ENCODE assay signal across 25 mouse cellular contexts in the genomic region with DNA sequence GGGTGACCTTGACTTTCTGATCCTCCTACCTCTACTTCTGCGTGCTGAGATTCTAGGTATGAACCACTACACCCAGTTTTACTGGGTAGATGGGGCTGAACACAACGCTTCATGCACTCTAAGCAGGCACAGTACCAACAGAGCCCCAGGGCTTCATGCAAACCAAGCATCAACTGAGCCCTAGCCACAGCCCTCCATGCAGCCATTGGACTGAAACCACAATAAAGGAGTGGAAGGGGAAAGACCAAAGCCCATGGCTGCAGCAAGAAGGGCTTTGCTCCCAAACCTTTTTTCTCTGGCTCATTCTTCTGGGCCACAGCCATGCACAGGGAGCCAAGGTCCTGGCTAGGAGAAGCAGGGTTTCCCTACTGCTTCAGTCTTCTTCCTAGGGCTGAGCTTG. TPM values are rescaled to one million over a fixed set of nuclear protein-coding genes. Genes with fewer than 3 reads are reported as not detected.
"Had no signal": no experiment of that assay in that cellular context is flagged by ENCODE, and none has a peak within 500 bp of the region (broad histone marks: within the 10 kb centered on the region; RNA-seq: fewer than 3 reads in every experiment).

No protein-coding gene starts in this region.

- H3K27ac ChIP-seq: lung, embryonic 15.5 days; macrophage; midbrain, embryonic 10.5 days; midbrain, embryonic 12.5 days; neural tube, embryonic 13.5 days; neural tube, embryonic 15.5 days had no signal

- H3K4me3 ChIP-seq: lung, embryonic 15.5 days; midbrain, embryonic 10.5 days; midbrain, embryonic 12.5 days; myocyte; neural tube, embryonic 13.5 days; neural tube, embryonic 15.5 days had no signal

- H3K27me3 ChIP-seq: lung, embryonic 15.5 days; midbrain, embryonic 12.5 days; neural tube, embryonic 15.5 days had no signal

- ATAC-seq: lung, postnatal 0 days; midbrain, embryonic 16.5 days had no signal

- H3K36me3 ChIP-seq: lung, embryonic 15.5 days; midbrain, embryonic 10.5 days; midbrain, embryonic 12.5 days; neural tube, embryonic 13.5 days; neural tube, embryonic 15.5 days had no signal

- H3K4me1 ChIP-seq: lung, embryonic 15.5 days; midbrain, embryonic 12.5 days; neural tube, embryonic 13.5 days; neural tube, embryonic 15.5 days had no signal

- H3K9ac ChIP-seq: lung, embryonic 15.5 days; midbrain, embryonic 12.5 days; neural tube, embryonic 13.5 days; neural tube, embryonic 15.5 days had no signal

- H3K9me3 ChIP-seq: lung, embryonic 15.5 days; midbrain, embryonic 10.5 days; midbrain, embryonic 12.5 days; neural tube, embryonic 13.5 days; neural tube, embryonic 15.5 days had no signal

- DNase-seq: lung, adult 2 months; lung, postnatal 14 days; lung, postnatal 36 days; midbrain, embryonic 14.5 days; retina, postnatal 1 day; right cerebral cortex, adult 18-20 months; right cerebral cortex, postnatal 25 days; right cerebral cortex, postnatal 4 days; spleen, adult 18-20 months; thymus, adult 18-20 months; thymus, postnatal 14 days; thymus, postnatal 36 days had no signal

- H3K4me2 ChIP-seq: lung, embryonic 15.5 days; midbrain, embryonic 12.5 days; neural tube, embryonic 13.5 days; neural tube, embryonic 15.5 days had no signal

RNA-seq across cellular contexts. Expression of gene Nkx2-5, which starts 32.2 kb away (rescaled TPM):
- total RNA-seq: megakaryocyte progenitor cell, adult 5-6 weeks; megakaryocyte-erythroid progenitor cell, adult 5-6 weeks had no signal
- polyA plus RNA-seq: macrophage; midbrain, embryonic 10.5 days; midbrain, embryonic 12.5 days; midbrain, embryonic 14.5 days; midbrain, embryonic 16.5 days; neural tube, embryonic 11.5 days; neural tube, embryonic 15.5 days; thymus, postnatal 0 days had no signal
